Mouse (Mus musculus) small intestine, adult 2 months (tissue): ENCODE data around the gene Rbm44.

Source experiments
- CTCF ChIP-seq: fragments of 200-500 bp; IDR thresholded peaks from 2 replicates; pipeline ENCODE4 v1.5.1; 2012; ENCODE audit warnings: low read depth, mild to moderate bottlenecking, control low read depth, inconsistent platforms, low read length, moderate library complexity, mixed read lengths; ENCODE audit not compliant: insufficient replicate concordance, insufficient read length; ENCODE audit errors: extremely low read depth
- POLR2A ChIP-seq: fragments of 200-500 bp; IDR thresholded peaks from 2 replicates; pipeline ENCODE4 v1.6.1; 2012; ENCODE audit warnings: low read depth, mild to moderate bottlenecking, control low read depth, inconsistent platforms, low read length, moderate library complexity

GRCm38 (mm10) chr1:91187315-91187714, 42.4 kb downstream of the Rbm44 start:
- TF ChIP-seq CTCF (no peak), POLR2A (no peak)
